Mouse (Mus musculus) hindbrain, postnatal 0 days (tissue): ENCODE results near the gene Dlx1. TPM values are rescaled to one million over a fixed set of nuclear protein-coding genes. Genes with fewer than 3 reads are reported as not detected.
A peak's percentile ranks its signal among the peaks of the same experiment; 100 is the strongest.

ENCODE experiments used
- ATAC-seq: fragments of 200-750 bp; cut with Nextera tagmentation; 2 replicates; pipeline ENCODE4 v1.8.0; 2017; ENCODE audit warnings: mild to moderate bottlenecking, moderate TSS enrichment, moderate library complexity
- DNase-seq: peaks from one replicate; pipeline ENCODE4 v3.0.0-alpha.2; 2015; ENCODE audit warnings: low spot score
- H3K27ac ChIP-seq: fragments of 300-500 bp; sonication (generic); 2 replicates; pipeline ENCODE4 v1.5.1; 2014; ENCODE audit warnings: mild to moderate bottlenecking
- H3K27me3 ChIP-seq: fragments of 300-500 bp; sonication (generic); 2 replicates; pipeline ENCODE4 v1.6.1; 2014; ENCODE audit warnings: low read length, mixed read lengths; ENCODE audit not compliant: insufficient read depth
- H3K36me3 ChIP-seq: fragments of 300-500 bp; sonication (generic); 2 replicates; pipeline ENCODE4 v1.6.1; 2014; ENCODE audit warnings: low read length, mixed read lengths; ENCODE audit not compliant: insufficient read depth
- H3K4me1 ChIP-seq: fragments of 300-500 bp; sonication (generic); 2 replicates; pipeline ENCODE4 v1.6.1; 2014; ENCODE audit warnings: antibody characterized with exemption, low read length, mixed read lengths; ENCODE audit not compliant: insufficient read depth
- H3K4me2 ChIP-seq: fragments of 300-500 bp; sonication (generic); 2 replicates; pipeline ENCODE4 v1.6.1; 2014; ENCODE audit warnings: low read depth, mild to moderate bottlenecking, low read length, moderate library complexity, mixed read lengths
- H3K4me3 ChIP-seq: fragments of 300-500 bp; sonication (generic); 2 replicates; pipeline ENCODE4 v1.5.1; 2014; ENCODE audit warnings: low read length
- H3K9ac ChIP-seq: fragments of 300-500 bp; sonication (generic); replicated peaks from 2 replicates; pipeline ENCODE4 v1.6.1; 2014; ENCODE audit warnings: mild to moderate bottlenecking, low read length, moderate library complexity, mixed read lengths
- H3K9me3 ChIP-seq: fragments of 300-500 bp; sonication (generic); 2 replicates; pipeline ENCODE4 v1.6.1; 2016; ENCODE audit warnings: low read length, mixed read lengths
- CTCF ChIP-seq: IDR thresholded peaks from 2 replicates; pipeline ENCODE4 v1.5.1; 2016; ENCODE audit warnings: antibody characterized with exemption, control low read depth, low read depth
- WGBS: fragments of 180-500 bp; shearing (Covaris S2); extraction: QIAGEN DNeasy Blood & Tissue Kit; methylation state at CpG from one replicate; pipeline ENCODE4 v1.1.7; 2014; 5-methylcytosine and 5-hydroxymethylcytosine counted together
- polyA plus RNA-seq: library from polyadenylated mRNA; unstranded; fragments of >200 nt; fragmentation: Nextera tagmentation; extraction: Ambion mirVana; gene quantifications from 2 replicates; pipeline ENCODE4 v1.2.1, GENCODE M21; 2015
- total RNA-seq: library from RNA; depleted of rRNA; stranded (reverse); fragments of >200 nt; gene quantifications from 2 replicates; pipeline ENCODE4 v1.2.3, GENCODE M21; 2014; rRNA removed

The Dlx1 gene
- total and polyA plus RNA-seq, 2 experiments from 2014 or later, result 3.5 TPM; not detected in 1

DNA sequence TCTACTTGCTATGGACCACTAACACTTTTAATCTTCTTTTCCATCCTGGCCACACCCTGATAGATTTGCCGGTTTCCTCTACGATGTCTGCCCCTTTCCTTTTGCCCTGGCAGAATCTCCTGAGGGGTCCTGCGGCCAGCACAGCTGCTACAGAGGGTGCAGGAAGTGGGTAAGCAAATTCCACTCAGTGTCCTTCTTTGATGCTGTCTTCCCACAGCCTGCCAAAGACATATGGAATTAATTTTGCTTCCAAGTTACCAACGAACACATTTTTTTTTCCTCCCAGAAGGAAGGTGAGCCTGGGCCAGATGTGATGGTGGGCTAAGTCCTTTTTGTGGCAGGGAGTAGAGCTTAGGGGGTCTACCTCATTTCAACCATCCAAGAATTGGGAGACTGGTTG lies 45.8 kb downstream of the Dlx1 start:
- no peak for TF ChIP-seq CTCF
- no peak overlapping the region for H3K9ac ChIP-seq
- H3K9me3 ChIP-seq, result no peaks in the 10 kb centered on the region
- H3K27me3 ChIP-seq, result no peaks in the 10 kb centered on the region
- DNase-seq, result no peak
- H3K36me3 ChIP-seq, result no peaks in the 10 kb centered on the region
- no peak for ATAC-seq
- H3K27ac ChIP-seq, result no peak overlapping the region
- no peaks in the 10 kb centered on the region for H3K4me1 ChIP-seq
- WGBS, result 82% methylated on average over 4 of the region's 4 CpGs
- no peak overlapping the region for H3K4me3 ChIP-seq
- no peak overlapping the region for H3K4me2 ChIP-seq

DNA sequence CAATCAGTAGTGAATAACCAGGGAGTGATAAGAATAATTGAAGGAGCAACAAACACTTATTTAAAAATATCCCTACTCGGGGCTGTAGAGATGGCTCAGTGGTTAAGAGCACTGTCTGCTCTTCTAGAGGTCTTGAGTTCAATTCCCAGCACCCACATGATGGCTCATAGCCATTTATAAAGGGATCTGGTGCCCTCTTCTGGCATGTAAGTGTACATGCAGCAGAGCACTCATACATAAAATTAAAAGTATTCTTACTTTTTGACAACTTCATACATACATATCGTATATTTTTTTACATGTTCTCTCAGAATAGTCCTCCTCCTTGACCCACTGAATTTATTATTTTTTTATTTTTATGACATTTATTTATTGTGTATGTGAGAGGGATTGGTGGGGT lies 49.1 kb downstream of the Dlx1 start:
- no peak overlapping the region for H3K9ac ChIP-seq
- DNase-seq (no peak), ATAC-seq (no peak)
- no peaks in the 10 kb centered on the region for H3K9me3 ChIP-seq
- no peaks in the 10 kb centered on the region for H3K36me3 ChIP-seq
- TF ChIP-seq CTCF, result no peak
- H3K4me1 ChIP-seq, result no peaks in the 10 kb centered on the region
- no peak overlapping the region for H3K4me3 ChIP-seq
- 93% methylated on average over 2 of the region's 2 CpGs for WGBS
- no peak overlapping the region for H3K4me2 ChIP-seq
- no peak overlapping the region for H3K27ac ChIP-seq
- H3K27me3 ChIP-seq, result no peaks in the 10 kb centered on the region

DNA sequence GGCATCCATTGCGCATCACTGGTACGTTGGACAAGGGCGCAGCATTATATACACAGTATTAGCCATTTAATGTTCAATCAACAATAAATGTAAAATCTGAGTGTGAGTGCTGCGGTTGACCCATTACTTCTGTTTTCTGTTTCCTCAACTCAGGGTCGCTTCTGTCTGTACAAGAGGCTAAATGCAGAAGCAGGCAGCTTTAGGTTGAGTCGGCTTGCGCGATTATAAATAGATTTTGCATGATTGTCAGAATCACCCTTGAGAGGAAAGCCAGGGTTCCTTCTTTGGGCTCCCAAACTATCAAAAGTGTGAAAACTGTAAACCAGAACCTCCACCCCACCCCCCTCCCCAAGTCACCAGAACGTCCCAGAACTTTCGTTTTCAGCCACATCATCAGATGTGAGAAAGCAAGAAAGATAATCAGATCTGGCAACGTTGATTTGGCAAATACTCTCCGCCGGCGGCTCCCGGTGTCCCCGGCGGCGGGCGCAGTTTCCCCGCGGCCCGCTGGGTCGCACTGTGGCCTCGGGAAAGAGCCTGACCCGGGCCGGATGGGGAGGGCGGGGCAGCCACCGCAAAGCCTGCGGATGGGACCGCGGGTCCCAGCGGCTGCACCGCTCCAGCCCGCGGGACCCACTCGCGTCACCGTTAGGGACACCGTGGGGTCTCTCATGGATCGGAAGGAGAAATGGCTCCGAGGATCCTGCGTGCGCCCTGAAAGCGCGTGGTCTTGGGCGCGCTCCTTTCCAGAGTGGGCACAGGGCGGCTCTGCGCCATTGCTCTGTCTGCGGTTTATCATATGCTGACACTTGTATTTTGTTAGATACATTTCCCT lies 52.9 kb downstream of the Dlx1 start:
- Histone ChIP-seq H3K9me3 (no peaks in the 10 kb centered on the region), H3K27me3 (no peaks in the 10 kb centered on the region), H3K4me3 (peak overlapping the region; percentile 64), H3K9ac (peak overlapping the region; percentile 45), H3K27ac (no peak overlapping the region), H3K4me1 (no peaks in the 10 kb centered on the region), H3K4me2 (peak overlapping the region; percentile 85), H3K36me3 (no peaks in the 10 kb centered on the region)
- DNase-seq, result peak; percentile 80
- 9% methylated on average over 49 of the region's 50 CpGs for WGBS
- TF ChIP-seq CTCF, result peak; percentile 38; the same call in 1 of the 2 replicates
- ATAC-seq, result peak; percentile 91

DNA sequence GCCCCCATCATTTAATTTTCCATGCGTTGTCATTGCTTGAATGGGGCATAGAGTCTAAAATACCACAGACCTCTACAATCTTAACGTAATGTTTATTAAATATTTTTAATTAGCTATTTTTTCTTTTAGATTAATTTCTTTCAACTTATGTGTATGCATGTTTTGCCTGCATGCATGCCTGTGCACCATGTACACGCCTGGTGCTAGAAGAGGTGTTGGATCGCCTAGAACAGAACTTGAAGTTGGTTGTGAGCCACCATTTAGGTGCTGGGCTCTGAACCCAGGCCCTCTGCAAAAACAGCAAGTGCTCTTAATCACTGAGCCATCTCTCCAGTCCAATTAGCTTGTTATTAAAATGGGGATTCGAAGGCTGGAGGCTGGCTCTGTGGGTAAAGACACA lies 53.6 kb downstream of the Dlx1 start:
- H3K27me3 ChIP-seq, result no peaks in the 10 kb centered on the region
- DNase-seq (no peak), ATAC-seq (no peak)
- no peak overlapping the region for H3K27ac ChIP-seq
- no peak for TF ChIP-seq CTCF
- H3K4me2 ChIP-seq, result peak overlapping the region; percentile 85
- peak overlapping the region; percentile 64 for H3K4me3 ChIP-seq
- no peaks in the 10 kb centered on the region for H3K36me3 ChIP-seq
- WGBS, result 49% methylated on average over 5 of the region's 5 CpGs
- H3K9me3 ChIP-seq, result no peaks in the 10 kb centered on the region
- peak overlapping the region; percentile 45; the same call in 1 of the 2 replicates for H3K9ac ChIP-seq
- H3K4me1 ChIP-seq, result no peaks in the 10 kb centered on the region

Other genes starting within 250 kb of the Dlx1 start
- 158 and 199 TPM in 2 replicates for gene Slc25a12, start 160.4 kb upstream of the Dlx1 start, total RNA-seq
- gene Slc25a12, start 160.4 kb upstream of the Dlx1 start, polyA plus RNA-seq, result 104 and 122 TPM in 2 replicates
- 15.8 and 21.9 TPM in 2 replicates for gene Hat1, start 139.2 kb upstream of the Dlx1 start, total RNA-seq
- gene Hat1, start 139.2 kb upstream of the Dlx1 start, polyA plus RNA-seq, result 44.4 and 45.0 TPM in 2 replicates
- 12.0 and 14.4 TPM in 2 replicates for gene Metap1d, start 74.8 kb upstream of the Dlx1 start, total RNA-seq
- 26.2 and 29.1 TPM in 2 replicates for gene Metap1d, start 74.8 kb upstream of the Dlx1 start, polyA plus RNA-seq
- 0.97 TPM in 1 of 2 replicates, not detected in the other for gene Dlx2, start 18.6 kb downstream of the Dlx1 start, total RNA-seq
- gene Dlx2, start 18.6 kb downstream of the Dlx1 start, polyA plus RNA-seq, result 0.21 and 0.26 TPM in 2 replicates
- 46.7 and 50.0 TPM in 2 replicates for gene Itga6, start 217.5 kb downstream of the Dlx1 start, total RNA-seq
- gene Itga6, start 217.5 kb downstream of the Dlx1 start, polyA plus RNA-seq, result 20.0 and 20.7 TPM in 2 replicates